Mouse (Mus musculus) R1 (cell line): ENCODE measurements around the gene Ski.

ENCODE experiments used
- DNase-seq: peaks from one replicate; pipeline ENCODE4 v3.0.0-alpha.2; 2018; ENCODE audit warnings: low read depth, low spot score

Ski gene

DNA sequence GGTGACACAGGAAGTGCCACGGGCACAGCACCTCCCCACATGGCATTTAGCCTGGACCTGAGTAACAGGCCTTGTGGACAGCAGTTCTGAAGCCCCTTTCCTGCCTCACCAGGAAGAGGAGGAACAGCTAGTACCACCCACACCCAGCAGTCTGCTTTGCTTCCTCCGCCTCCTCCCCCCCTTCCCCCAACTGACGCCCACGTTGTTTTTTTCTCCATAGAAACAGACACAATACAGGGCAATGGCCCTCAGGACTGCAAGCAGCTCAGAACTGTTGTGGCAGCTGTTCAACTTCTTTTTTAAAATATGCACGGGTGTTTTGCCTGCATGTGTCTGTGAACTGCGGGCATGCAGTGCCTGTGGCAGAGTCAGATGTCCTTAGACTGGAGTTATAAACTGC, 44.1 kb downstream of the Ski start:
- peak; percentile 85 for DNase-seq

GRCm38 (mm10) chr4:155176210-155176609, 46.2 kb downstream of the Ski start:
- DNase-seq: no peak

- no peak for DNase-seq
Observed at GRCm38 (mm10) chr4:155173822-155174785, 48.3 kb downstream of the Ski start.

DNA sequence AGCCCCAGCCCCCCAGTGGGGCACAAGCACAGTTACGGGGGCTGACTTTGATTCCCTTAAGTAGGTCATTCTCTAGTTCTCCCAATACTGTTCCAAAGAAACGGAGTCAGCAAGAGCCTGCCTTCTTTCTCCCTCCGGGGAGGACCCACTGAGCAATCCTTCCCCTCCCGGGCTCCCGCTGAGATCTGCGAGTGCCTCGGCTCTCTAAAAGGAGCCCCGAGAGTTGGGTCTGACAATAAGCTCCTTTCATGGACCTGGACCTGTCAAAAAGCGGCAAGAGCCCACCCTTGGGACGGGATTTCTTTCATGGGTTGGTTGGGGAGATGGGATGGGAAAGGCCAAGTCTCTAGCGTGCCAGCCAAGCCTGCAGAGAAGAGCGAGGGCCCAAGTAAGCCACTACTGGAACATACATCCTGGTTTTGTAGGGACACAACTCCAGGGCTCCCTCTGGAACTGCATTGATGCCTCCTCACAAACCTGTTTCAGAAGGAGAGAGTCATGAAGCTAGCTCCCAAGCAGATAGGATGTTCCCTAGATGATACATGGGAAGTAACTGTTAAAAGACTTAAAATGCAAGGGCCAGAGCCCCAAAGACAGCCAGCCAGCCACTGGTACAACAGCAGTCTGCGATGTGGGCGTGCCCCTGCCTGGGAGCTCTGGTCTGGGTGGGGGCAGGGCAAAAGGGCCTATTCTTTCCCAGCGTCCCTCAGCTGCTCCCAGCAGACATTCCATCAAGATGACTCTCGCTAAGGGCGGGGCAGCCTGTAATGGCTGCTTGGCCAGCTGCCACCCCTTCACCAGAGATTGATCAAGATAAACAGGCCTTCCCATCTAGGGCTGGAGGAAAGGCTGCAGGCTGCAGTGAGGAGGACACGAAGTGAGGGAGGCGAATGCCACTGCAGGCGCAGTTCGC, 49.2 kb downstream of the Ski start:
- DNase-seq: peak; percentile 97

DNA sequence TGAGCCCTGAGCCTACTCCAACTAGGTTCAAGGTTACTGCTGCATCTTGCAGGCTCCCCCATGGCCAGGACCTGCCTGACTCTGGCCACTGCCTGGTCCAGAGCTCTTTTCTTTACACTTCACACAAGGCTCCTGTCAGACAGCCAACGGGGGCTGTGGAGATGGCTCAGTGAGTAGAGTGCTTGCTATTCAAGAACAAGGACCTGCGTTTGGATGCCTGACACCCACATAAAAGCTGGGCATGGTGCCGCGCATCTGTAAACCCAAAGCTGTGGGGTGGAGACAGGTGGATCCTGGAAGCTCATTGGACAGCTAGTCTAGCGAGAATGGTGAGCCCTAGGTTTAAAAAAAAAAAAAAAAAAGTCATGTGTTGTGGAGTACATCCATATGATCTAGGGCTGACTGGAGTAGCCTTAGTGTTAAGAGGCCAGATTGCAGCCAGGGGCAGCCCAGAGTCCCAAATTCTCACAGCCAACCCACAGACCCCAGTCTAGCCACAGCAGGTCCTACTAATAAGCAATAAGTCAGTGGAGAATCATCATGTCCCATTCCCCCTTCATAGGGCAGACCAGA, 50.3 kb downstream of the Ski start:
- DNase-seq: no peak

DNA sequence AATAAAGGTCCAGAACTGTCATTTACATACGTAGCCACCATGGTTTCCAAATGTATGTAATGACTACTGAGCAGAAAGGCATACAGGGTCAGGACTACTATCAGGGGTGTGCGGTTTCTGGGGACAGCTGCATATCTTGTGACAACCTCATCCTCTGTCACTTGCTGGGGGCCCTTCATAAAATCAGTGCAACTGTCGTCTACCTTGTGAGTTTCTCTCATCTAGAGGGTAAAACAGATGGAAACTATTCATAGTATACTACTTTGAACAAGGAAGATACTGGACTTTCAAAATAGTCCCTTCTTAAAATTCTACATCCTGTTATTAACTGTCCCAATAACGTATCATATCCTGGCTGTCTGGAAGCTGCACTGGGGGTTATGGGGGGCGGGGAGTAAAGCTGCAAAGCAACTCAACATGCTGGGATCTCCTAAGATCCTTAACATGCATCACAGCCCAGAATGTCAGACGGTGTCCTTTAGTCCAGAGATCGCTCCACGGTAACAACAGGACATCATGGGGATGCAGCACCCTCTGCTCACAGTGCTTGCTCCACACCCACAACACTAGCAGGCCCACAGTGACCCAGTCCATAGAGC, 51.7 kb downstream of the Ski start:
- no peak for DNase-seq

- no peak for DNase-seq
Observed at GRCm38 (mm10) chr4:155168835-155169252, 53.5 kb downstream of the Ski start.

DNA sequence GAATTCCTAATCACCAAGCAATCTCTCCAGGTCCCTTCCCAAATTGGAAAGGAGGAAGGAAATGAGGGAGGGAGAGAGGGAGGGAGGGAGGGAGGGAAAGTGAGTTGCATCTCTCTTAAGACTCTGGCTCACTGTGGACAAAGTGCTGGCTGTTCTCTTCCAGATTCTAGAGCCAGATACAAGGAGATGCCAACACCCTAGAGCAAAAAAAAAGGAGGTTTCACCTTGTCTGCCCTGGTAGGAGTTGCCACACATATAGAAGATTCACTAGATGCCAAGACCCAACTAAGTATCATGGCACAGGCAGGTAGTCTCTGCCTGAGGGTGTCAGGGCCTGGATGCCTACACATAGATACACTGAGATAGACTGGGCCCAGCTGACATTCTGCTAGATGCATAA, 56.5 kb downstream of the Ski start:
- DNase-seq: no peak

GRCm38 (mm10) chr4:155164550-155164949, 57.8 kb downstream of the Ski start:
- no peak for DNase-seq

DNA sequence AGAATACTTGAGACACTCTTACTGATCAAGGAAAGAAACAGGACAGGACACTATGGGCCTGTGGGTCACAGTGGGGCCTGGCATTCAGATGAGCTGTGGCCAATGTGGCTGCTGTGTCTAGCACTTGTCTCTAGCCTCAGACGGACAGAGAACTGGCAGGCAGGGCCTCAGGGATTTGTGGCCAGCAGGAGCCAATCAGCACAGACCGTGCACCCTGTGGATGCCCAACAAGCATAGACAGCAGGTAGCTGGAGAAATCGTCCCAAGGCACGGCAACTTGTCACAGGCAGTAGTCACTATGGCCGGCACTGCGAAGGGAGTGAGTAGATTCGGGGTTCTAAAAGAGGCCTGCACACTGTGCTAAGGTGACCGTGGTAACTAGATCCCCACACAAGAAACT, 58.7 kb downstream of the Ski start:
- peak; percentile 71 for DNase-seq

DNA sequence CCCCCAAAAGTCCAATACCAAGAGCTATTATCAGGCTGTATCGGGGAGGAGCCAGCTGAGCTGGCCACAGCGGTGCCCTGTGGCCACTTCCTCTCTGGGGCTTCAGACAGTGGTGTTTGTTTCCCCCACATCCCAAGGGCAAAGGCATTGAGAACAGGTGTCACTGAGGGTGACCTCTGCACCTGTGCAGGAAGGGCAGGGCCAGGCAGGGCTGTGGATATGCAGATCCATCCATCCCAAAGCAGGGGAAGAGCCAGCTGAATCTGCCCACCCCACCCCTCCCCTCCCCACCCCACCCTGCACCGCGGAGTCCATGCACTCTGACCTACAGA, 59.1 kb downstream of the Ski start:
- peak; percentile 84 for DNase-seq

DNA sequence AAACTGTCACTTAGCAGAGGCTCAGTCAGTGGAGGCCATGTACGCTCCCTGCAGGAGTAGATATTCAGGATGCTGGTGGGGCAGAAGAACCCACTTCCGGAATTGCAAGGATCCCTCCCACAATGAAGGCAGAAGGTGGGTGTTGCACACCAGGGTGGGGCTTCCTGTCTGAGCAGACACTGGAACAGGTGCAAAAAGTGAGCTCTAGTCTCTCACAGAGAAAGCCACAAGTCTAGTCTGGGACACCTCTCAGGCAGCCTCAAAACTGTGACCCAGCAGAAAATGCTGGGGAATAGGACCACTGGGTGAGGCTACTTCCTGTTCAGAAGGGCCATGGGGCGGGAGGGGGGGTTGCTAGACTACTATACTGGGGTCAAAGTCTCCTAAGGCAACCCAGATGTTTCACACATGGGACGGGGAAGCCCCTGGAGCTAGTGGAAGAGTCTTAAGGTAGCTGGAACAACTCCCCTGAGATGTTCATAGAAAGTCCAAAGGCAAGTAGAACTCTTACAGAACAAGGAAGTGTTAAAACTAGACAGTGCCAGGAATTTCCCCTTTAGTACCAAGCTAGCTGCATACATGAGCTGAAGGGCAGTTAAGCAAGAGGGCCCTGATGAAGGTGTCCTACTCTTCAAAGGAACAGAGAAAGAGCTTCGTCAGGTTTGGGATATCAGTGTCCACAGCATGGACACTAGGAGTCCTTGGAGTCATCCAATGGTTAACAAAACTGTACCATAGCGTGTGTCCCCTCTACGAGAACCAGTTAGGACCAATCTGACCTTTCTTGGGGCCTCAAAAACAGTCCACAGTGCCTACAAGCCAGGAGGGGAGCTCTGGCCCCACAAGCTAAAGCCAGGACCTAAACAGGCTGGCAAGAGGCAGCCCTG, 59.7 kb downstream of the Ski start:
- peak; percentile 83 for DNase-seq

DNA sequence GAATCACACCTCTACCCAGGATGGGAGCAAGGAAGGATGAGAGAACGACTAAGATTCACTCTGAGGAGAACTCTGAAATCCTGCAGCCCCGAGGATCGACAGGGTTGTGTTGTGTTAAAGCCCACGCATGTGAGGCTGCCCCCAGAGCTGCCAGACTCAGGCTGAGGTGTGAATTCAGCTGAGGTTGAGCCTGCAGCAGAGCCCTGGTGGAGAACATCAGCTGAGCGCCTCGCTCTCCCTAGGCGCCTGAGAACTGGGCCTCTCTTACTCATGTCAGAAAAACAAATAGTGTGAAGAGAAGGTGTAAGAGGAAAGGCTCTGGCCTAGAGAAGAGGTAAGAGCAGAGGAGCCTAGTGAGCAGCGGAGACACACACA, 63.9 kb downstream of the Ski start:
- no peak for DNase-seq

GRCm38 (mm10) chr4:155157871-155158542, 64.4 kb downstream of the Ski start:
- no peak for DNase-seq

GRCm38 (mm10) chr4:155156734-155157133, 65.7 kb downstream of the Ski start:
- DNase-seq: no peak

GRCm38 (mm10) chr4:155154986-155155385, 67.4 kb downstream of the Ski start:
- DNase-seq: peak; percentile 63

DNA sequence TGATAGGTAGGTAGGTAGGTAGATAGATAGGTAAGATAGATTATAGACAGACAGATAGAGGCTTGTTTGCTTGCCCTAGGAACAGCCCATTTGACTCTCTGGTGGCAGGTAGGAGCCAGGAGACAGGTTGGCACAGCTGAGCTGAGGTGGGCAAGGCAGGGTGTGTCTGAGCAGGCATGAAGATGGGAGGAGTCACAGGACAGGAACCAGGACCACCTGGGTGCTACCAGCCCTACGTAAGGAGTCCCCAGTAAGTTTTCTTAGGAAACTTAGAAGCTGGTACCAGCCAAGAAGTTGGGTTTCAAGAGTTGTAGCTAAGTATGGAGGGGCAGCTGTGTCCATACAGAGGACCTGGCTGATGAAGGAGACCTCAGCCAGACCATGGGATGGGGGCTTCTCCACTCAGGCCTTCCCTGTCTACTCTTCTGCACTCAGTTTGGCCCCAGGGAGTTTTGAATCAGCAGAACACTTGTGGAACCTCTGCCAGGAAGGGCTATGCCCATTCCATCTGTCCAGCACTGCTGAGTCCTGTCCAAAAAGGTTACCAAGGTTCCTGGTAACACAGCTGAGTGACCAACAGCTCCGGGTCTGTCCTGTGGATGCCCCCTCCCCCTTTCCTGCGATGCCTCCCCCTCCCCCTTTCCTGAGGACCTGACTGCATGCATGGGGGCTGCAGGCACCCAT, 68.9 kb downstream of the Ski start:
- no peak for DNase-seq

DNA sequence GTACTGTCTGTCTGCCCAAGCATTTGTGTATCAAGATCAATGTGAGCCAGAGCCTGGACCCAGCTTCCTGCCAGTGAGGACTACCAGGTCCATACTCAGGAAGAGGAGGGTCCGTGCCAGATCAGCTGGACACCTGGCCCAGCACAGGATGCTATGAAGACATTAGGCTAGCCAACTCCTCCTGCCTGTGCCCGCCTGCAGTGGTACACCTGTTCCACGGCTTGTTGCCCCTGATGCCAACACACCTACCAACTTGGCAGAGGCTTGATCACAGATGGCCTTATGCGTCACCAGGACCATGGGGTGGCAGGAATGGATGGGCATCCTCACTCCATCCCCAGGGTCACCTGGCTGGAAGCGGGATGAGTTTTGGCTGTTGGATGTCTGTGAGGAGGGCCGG, 69.9 kb downstream of the Ski start:
- DNase-seq: no peak

- DNase-seq: no peak
Observed at GRCm38 (mm10) chr4:155151845-155152244, 70.5 kb downstream of the Ski start.
